Mouse (Mus musculus): ENCODE measurements around the gene Grin2b. TPM values are rescaled to one million over a fixed set of nuclear protein-coding genes. Genes with fewer than 3 reads are reported as not detected.

Gene Grin2b
- total RNA-seq, 2 experiments from 2014 or later = 248 to 335 TPM

DNA sequence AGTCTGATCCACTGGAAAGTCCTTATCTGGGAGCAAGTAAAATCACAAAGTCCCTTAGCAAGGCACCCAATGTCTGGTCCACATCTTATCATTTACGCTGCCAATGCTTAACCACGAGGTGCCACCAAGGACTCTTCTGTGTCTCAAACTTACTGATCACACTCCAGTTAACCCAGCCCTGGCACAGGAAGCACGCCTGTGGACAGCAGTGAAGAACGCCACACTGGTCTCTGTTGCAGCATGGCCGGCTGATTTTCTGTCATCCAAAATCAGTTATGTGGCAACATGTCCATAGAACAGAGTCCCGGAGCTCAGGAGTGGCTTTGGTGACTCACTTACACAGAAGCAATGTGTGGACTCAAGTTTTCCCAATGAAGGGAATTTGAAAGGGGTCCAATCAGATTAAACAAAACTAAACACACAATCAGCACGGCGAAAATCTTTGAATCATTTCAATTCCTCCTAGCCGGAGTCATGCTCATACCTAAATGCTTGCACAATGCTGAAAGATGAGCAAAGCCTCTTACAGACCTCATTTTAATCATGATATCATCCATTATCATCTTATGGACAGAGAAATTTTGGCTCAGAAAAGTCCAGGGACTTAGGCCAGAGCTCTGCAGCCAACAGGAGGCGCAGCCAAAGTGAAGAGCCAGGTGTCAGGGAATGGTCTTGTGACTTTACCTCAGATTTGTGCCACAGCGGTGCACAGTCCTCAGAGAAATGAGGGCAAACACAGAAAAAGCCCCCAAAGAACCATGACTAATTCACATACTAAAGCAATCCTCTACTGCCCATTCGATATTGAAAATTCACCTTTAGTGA, 159.5 kb downstream of the Grin2b start:
- DNase-seq (ENCODE audit: low spot score in 2 of 2) = no peak
- intact Hi-C loops (cut with DNase I) = no loop called here

DNA sequence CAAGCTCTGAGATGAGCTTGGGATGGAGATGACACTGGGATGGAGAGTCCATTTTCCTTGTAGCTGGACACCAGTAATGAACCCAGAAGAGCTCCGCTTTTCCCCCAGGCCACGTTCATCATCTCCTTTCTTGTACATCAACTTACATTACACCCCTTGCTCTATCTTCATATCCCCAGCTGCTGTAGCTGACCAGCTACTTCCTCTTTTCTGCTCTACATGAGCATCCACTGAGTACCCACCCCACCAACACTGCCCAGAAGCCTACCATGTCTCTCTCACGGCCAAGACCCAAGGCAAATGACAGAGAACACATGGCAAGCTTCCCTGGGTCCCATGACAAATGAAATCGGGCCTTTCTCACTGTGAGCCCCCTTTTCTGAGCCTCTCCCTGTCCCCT, 161.8 kb downstream of the Grin2b start:
- DNase-seq (ENCODE audit: low spot score in 2 of 2) = no peak
- intact Hi-C loops (cut with DNase I) = no loop called here

DNA sequence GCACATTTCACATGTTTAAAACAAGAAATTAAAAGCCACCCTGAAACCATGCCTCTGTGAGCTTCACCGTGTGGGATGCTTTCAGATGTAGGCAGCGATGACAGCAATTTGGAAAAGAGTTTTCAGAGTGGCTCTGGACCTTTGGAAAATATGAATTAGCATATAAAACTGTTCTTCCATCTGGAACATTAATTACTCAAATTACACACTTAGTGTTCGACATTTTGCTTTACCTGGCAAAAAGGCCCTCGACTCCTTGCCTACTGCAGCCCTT, 162.3 kb downstream of the Grin2b start:
- DNase-seq (ENCODE audit: low spot score in 2 of 2) = no peak
- intact Hi-C loops (cut with DNase I) = no loop called here

DNA sequence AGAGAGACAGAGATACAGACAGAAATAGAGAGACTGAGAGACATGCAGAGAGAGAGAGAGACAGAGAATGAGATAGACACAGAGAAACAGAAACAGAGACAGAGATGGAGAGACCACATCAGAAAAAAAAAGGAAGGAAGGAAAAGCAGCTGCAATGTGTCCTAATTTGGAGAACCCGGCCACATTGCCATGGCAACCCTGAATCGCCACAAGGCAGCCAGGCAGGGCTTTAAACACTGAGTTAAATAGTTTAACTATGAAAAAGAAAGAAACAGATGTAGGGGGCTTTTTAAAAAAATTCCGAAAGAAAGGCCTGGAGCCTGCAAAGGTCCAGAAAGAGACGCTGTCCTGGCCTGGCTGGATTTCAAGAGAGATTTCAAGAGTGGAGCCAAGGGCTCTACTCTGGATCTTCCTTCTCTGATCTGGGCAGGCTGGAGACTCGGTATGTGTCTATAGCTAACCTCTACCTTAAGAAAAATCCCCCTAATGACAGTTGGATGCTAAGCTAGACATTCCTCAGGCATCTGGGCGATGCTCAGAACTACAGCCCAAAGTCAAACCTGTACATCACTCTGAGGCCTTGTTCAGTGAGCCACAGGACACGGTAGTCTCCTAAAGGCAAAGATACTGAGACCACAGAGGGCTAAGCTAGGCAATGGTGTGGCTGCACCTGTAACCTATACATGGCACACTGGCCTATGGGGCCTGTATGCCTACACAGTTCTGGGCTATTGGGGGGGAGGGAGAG, 162.8 kb downstream of the Grin2b start:
- intact Hi-C loops (cut with DNase I) = no loop called here
- no peak for DNase-seq (ENCODE audit: low spot score in 2 of 2)

DNA sequence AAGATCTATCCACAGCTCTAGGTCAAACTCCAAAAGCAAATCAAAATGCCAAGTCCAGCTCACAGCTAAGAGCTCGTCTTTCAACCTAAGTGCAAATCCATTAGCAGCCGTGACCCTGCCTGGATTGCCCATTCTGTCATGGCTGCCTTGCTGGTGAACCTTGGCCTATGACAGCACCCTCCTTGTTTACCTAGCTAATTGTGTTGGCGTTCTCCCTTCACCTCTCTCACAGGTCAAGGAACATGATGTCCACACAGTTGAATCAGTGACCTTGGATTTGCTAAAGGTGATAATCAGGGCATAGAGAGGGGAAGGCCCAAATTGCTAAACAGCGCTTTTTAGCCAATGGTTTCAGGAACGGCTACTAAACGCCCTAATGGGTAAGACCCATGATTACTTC, 165.2 kb downstream of the Grin2b start:
- no peak for DNase-seq (ENCODE audit: low spot score in 2 of 2)

DNA sequence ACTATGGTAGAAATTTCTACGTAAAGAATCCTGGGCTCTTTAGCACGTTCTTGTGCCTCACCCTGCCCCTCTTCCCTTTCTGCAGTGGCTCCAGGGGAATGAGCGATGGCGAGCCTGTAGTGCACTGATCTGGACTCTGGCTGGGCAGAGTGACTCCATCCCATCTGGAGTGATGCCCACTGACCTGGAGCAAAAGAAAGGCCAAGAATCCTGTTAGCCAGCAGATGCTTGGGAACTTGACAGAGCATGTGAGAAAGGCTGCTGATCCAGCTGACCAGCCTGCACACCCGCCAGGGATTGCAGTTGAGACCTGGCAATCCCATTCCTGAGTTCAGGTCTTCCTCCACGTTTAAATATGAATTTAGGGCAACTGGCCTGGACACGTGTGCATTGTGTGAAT, 178.6 kb downstream of the Grin2b start:
- intact Hi-C loops (cut with DNase I) = no loop called here

More for the DNA sequence above, 165.2 kb downstream of the Grin2b start:
- intact Hi-C loops (cut with DNase I) = no loop called here

DNA sequence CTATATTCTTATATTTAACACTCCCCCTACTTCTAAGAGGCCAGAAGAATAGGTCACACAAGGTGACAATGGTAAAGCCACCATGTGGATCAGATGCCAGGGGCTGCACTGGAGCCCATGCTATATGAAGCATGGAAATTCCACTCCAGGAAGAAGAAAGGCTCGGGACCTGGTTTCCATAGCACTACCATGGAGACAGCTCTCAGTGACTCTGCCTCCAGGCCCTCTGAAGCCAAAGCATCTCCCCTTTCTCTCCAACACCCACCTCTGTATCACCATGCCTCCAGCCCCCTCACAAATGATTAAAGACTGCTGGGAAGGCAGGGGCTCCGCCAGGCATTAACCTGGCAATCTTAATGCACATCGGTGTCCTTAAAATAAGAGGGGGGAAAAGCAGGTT, 179.4 kb downstream of the Grin2b start:
- no peak for DNase-seq (ENCODE audit: low spot score in 2 of 2)

More for the DNA sequence above, 178.6 kb downstream of the Grin2b start:
- no peak for DNase-seq (ENCODE audit: low spot score in 2 of 2)

DNA sequence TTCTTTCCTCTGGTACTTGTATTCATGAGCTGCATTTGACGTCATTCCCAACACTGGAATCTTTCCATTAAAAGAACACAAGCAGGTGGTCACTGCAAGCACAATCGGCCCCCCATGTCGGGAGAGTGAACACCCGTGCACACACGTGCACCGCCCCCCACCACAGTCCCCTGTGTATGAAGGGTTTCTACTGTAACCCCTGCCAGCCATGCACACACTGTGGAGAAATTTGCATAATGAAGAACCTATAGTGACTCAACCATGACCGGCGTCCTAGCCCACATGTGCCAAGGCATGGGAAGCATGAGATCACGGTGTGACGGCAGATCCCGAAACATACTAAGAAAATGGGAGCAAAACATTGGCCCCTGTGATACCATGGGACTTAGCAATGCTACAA, 179.9 kb downstream of the Grin2b start:
- intact Hi-C loops (cut with DNase I) = no loop called here
- no peak for DNase-seq (ENCODE audit: low spot score in 2 of 2)

More for the DNA sequence above, 179.4 kb downstream of the Grin2b start:
- intact Hi-C loops (cut with DNase I) = no loop called here

DNA sequence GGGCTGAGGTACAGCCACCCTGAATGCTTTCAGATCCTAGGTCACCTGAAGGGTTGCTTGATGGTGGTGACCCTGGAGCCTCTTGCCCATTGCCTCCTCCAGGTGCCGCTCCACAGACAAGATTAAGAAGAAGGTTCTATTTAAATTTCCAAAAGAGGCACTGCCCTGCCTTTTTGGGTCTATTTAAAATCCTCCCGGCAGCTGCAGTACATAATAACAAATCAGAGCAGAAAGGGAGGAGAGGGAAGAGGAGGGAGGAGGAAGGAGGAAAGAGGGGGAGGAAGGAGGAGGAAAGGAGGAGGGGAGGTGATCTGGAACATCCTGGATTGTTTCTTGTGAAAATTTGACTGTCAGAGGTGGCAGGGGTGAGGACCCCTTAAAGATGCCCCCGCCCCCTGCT, 197.2 kb downstream of the Grin2b start:
- DNase-seq (ENCODE audit: low spot score in 2 of 2) = no peak
- intact Hi-C loops (cut with DNase I) = no loop called here

DNA sequence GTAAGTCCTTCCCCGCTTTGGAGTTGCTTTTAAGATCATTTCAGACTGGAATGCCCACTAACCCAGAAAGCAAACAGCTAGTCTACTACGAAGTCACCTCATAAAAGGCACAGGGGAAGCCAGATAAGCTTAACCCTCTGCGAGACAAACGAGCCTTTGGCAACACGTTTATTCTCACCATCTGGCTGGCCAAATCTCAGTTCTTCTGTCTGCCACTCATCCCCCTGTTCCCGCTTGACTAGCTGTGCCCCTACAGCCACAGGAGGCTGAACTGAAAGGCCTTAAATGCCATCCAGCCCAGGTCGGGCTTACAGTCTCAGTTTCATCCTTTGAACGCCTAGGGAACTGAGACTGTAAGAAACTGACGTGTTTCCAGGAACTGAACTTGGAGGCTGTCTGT, 200.8 kb downstream of the Grin2b start:
- DNase-seq (ENCODE audit: low spot score in 2 of 2) = no peak
- intact Hi-C loops (cut with DNase I) = no loop called here

DNA sequence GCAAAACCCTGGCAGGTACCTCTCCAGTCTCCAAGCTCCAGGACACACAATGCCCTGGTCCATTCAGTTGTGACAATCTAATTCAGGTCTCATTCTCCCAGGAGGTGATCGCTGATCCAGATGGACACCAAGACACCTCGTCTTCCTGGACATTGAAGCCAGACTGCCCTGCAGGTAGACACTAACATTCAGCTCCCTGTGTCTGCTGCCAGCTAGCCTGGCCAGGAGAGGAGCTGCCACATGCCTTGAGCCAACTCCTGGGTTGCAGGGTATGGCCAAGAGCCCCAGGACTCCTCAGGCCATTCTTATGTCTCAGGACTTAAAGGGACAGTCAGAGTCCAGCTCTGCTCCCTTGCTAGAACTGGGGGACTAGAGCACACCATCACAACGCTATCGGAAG, 201.8 kb downstream of the Grin2b start:
- intact Hi-C loops (cut with DNase I) = no loop called here
- DNase-seq (ENCODE audit: low spot score in 2 of 2) = no peak

DNA sequence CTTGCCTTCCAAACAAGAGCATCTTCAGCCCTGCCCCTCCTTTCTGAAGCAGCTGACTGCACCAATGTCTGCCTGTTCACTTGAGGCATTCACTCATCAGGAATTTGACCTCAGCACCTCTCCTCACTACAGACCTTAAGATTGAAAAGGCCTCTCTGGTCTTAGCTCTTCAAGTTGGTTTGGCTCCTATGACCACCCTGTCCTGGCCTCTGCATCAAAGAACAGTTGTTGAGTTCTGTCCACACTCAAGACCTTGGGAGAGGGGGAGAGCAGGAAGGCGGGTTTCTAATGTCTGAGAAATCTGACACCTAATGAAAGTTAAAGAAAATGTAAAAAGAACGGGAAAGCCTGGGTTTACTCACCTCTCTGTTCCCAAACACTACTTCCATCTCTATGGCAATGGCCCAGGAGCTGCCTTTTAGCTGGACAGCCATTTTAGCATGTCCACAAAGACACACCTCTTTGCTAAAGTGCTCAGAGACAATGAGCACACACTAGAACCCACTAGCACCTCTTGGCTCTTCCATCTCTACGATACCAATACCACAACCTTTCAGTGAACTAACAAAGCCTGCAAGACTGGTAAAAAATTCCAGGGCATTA, 202.5 kb downstream of the Grin2b start:
- no peak for DNase-seq (ENCODE audit: low spot score in 2 of 2)
- intact Hi-C loops (cut with DNase I) = no loop called here

DNA sequence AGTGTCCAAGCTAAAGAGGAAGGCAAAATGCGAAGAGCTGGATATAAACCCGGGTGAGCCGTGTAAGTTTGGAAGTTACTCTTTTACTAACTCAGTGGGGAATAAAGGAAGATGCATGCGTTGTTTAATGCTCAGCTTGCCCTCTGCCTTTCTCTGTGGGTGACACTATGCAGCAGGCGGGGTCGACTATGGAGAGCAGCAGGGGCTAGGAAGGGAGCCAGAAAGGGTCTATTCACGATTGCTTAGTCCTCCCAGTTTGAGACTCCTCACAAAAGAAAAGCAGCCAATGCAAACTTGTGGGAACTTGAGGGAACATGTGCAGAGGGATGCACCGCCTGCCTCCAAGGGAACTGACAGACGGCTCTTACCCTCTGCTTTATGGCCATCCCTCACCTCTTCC, 211.5 kb downstream of the Grin2b start:
- DNase-seq (ENCODE audit: low spot score in 2 of 2) = no peak
- intact Hi-C loops (cut with DNase I) = no loop called here

DNA sequence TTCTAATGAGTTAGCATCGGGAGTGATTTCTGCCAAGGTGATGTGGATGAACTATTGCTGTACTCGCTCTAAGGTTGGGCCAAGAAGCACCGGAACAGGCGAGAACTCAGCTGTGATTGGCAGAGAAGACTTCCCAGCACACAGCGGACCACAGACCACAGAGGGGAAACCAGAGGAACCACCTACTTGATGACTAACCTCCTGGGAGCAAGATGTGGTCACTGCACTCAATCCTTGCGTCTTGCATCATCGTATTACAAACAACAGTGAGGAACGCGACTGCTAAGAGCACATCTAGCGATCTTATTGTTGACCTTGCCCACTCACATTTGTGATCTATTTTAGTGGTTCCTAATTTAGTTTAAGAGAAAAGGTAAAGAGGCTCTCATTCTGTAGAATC, 213.7 kb downstream of the Grin2b start:
- intact Hi-C loops (cut with DNase I) = no loop called here
- DNase-seq (ENCODE audit: low spot score in 2 of 2) = no peak

DNA sequence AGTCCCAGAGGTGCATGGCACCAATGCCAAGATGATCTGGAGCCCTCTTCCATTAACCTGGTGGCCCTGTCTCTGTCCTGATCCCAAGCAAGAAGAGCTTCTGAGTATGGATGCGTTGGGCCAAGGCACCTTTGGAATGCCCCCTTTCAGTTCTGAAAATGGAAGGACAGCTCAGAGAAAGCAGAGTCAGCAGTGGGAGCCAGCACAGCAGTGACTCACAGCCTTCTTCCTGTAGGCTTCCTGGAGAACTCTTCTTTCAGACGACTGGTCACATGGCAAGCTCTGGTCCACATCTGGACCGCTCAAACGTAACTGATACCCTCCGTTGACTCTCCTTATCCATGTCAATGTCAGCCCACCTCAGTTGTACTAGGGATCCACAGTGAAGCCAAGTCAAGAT, 221.6 kb downstream of the Grin2b start:
- intact Hi-C loops (cut with DNase I) = no loop called here
- no peak for DNase-seq (ENCODE audit: low spot score in 2 of 2)

DNA sequence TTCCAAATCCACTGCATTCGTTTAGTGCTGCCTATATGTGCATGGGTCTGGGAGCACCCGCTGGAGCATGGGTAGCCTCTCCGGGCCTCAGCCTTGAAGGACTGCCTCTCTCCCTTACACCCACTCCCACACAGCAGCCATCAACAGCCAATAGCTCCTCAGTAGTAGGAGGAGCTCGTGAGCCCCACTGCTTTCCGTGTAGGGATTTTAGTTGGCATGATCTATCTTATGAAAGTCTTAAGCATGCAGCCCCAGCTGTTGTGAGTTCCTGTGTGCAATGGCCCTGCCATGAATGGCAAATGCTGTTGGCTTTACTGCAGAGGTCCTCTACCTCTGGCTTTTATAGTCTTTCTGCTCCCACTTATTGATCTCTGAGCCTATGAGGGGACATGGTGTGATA, 227.8 kb downstream of the Grin2b start:
- no peak for DNase-seq (ENCODE audit: low spot score in 2 of 2)
- intact Hi-C loops (cut with DNase I) = no loop called here

DNA sequence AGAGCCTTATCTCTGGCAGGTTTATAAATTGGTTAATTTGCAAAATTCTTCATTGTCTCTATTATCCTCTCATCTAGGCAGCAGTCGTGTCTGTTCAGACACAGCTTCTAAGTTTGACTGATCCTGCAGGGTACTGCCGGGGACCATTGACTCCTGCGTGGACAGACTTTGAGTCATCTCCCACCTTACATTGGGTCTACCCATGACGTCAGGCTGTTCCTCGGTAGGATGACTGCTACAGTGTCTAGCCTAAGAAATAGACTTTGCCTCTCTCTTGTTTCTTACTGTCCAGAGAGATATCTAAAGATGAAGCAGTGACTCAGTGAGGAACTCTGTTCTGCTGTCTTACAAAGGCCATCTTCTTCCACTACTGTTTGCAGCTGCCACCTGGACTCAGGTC, 229.0 kb downstream of the Grin2b start:
- intact Hi-C loops (cut with DNase I) = no loop called here
- no peak for DNase-seq (ENCODE audit: low spot score in 2 of 2)

DNA sequence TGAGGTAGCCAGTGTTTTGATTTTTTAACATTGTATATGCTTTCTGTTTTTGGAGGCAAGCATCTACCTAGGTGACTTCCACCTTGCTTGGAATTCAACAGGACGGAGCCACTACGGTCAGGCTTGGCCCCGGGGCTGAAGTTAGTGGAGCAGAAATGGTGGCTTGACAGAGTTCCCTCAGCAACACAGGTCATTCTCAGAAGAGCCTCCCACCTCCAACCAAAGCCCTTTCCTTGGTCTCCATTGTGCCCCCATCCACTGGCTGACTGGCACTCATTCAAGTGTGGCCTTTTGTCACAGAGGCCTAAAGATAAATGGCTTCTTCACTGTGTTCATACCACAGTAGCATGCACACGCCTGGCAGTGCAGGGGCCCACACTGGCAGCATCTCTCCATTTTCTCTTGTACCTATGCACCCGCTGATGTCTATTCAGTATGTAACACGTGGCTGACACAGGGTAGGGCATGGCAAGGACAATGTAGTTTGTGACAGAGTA, 230.1 kb downstream of the Grin2b start:
- no peak for DNase-seq (ENCODE audit: low spot score in 2 of 2)

DNA sequence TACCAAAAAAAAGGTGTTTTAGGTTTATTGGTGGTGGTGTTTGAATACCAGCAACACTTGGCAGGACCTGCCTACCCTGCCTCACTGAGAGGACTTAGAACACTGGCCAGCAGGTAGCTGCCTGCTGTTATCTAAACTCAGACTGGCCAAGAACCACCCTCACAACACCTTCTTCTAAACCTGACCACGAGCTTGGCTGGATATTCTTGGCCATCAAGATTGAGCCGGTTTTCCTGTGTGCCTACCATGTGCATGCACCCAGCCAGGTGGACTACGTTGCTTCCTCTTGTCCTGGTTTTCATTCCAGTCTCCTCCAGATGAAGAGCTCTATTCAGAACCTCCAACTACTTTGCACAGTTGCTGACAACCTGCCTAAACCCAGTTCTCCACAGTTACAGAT, 240.4 kb downstream of the Grin2b start:
- intact Hi-C loops (cut with DNase I) = no loop called here

More for the DNA sequence above, 230.1 kb downstream of the Grin2b start:
- intact Hi-C loops (cut with DNase I) = no loop called here

DNA sequence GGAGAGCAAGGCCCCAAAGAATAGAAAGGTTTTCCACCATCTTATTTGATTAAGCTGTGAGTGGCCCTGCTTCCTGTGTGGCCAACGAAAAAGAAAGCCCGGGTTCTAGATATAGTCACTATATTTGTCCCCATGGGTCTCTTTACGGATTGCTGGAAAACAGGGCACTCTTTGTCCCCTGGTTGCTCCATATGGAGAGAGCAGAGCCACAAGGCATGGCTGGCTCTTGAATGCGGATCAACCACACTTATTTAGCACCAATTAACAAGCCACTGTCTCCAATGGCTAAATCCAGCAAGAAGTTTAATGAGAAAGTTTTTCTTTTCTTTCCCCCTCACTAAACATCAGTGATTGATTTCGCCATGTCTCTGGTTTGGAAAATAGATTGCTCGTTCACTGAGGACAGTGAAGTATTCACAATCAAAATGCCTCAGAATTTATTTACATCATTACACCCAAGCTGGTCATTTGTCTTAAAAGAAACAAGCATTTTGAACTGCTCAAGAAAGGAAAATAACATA, 240.9 kb downstream of the Grin2b start:
- intact Hi-C loops (cut with DNase I) = no loop called here
- no peak for DNase-seq (ENCODE audit: low spot score in 2 of 2)

More for the DNA sequence above, 240.4 kb downstream of the Grin2b start:
- no peak for DNase-seq (ENCODE audit: low spot score in 2 of 2)

DNA sequence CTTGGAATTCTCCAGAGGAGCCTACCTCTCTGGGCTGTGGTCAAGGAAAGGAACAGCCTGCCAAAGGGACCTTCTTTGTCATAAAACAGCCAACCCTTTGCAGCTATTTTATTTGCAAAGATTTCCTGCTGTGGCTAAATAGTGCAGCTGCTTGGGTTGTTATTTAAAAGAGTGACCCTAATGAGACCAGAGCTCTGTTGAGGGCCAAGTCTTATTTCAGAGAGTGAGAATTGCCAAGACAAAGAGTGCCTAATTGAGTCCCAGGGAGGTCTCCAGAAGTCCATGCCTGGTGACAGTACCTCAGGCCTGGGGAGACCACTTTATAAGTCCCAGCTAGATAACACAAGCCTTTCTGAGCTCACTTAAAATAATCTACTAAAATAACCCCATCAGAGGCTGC, 255.6 kb downstream of the Grin2b start:
- no peak for DNase-seq (ENCODE audit: low spot score in 2 of 2)
- intact Hi-C loops (cut with DNase I) = no loop called here
